Mouse (Mus musculus): Measurements from ENCODE around the gene Abcb10. TPM values are rescaled to one million over a fixed set of nuclear protein-coding genes. Genes with fewer than 3 reads are reported as not detected.

Abcb10 gene
- polyA plus RNA-seq, 1 experiment = 16.7 TPM

GRCm38 (mm10) chr8:123902653-123903052 lies 80.3 kb downstream of the Abcb10 start:
- no peak for DNase-seq (ENCODE audit: low read depth)

Other genes with a start within 250 kb of the Abcb10 start
- gene Rab4a, start 177.1 kb downstream of the Abcb10 start, polyA plus RNA-seq (2012; rRNA removed) = 17.2 and 20.9 TPM in 2 replicates
- gene Ccsap, start 122.9 kb downstream of the Abcb10 start, polyA plus RNA-seq (2012; rRNA removed) = 0.84 and 1.2 TPM in 2 replicates
- 85.0 and 112 TPM in 2 replicates for gene Acta1, start 88.4 kb downstream of the Abcb10 start, polyA plus RNA-seq (2012; rRNA removed)
- 11.5 and 12.6 TPM in 2 replicates for gene Nup133, start 33.9 kb downstream of the Abcb10 start, polyA plus RNA-seq (2012; rRNA removed)
- 24.9 and 29.0 TPM in 2 replicates for gene Taf5l, start 38.3 kb upstream of the Abcb10 start, polyA plus RNA-seq (2012; rRNA removed)
- gene Urb2, start 38.4 kb upstream of the Abcb10 start, polyA plus RNA-seq (2012; rRNA removed) = 5.0 TPM in 2 replicates
- 20.7 and 32.9 TPM in 2 replicates for gene Galnt2, start 248.3 kb upstream of the Abcb10 start, polyA plus RNA-seq (2012; rRNA removed)

Data from gonadal fat pad, adult 2 months (tissue).